Mouse (Mus musculus): Measurements from ENCODE around the gene Tmcc2.

The Tmcc2 gene

GRCm38 (mm10) chr1:132389886-132390585 is 1.0 kb downstream of the Tmcc2 start:
- no peak for DNase-seq (ENCODE audit: low spot score)

GRCm38 (mm10) chr1:132388813-132389803 is 2.0 kb downstream of the Tmcc2 start:
- no peak for DNase-seq (ENCODE audit: low spot score)

GRCm38 (mm10) chr1:132387943-132388342 is 3.1 kb downstream of the Tmcc2 start:
- no peak for DNase-seq (ENCODE audit: low spot score)

DNA sequence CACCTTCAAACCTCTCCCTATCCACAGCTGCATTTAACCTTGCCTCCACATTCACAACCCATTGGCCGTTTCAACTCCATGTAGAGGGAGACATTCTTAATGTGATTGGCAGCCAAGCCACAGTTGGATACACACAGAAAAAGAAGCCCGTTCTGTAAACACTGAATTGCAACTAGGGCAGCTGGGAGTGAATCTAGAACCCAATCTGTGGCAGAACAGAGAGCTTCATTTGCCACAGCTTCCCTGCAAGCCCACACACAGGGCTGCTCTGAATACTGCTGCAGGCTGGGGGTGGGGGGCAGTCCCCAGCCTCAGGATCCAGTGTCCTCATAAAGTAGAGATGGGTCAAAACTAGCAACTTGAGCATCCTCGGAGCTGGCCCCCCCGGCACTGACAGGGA is 4.8 kb downstream of the Tmcc2 start:
- DNase-seq (ENCODE audit: low spot score): no peak

- DNase-seq (ENCODE audit: low spot score): no peak
Measured at GRCm38 (mm10) chr1:132385711-132386110, 5.4 kb downstream of the Tmcc2 start.

- no peak for DNase-seq (ENCODE audit: low spot score)
Measured at GRCm38 (mm10) chr1:132385266-132385665, 5.8 kb downstream of the Tmcc2 start.

DNA sequence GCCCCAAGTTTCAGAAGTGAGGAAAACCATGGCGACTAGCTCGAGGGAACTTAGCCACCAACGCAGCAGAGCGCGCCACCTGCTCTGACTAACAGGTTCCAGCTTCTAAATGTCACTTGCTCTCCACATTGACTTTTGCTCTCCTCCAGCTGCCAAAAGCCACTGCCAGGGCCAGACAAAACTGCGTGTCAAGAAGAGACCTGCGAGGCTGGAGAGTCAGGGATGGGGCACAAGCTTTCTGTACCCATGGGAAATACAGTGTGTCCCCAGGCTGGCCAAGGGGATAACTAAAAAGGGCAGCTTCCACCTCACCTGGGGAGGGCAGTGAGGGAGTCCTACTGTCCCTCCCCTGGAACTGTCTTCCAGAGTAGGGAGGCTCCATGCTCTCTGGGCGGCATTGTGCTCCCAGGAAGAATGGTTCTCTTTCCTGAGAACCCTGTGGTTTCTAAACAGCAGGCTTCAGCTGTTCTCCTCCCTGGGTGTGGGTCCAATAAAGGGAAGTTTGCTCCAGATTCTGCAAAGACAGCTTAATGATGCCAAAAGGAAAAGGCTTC is 7.0 kb downstream of the Tmcc2 start:
- DNase-seq (ENCODE audit: low spot score): no peak

DNA sequence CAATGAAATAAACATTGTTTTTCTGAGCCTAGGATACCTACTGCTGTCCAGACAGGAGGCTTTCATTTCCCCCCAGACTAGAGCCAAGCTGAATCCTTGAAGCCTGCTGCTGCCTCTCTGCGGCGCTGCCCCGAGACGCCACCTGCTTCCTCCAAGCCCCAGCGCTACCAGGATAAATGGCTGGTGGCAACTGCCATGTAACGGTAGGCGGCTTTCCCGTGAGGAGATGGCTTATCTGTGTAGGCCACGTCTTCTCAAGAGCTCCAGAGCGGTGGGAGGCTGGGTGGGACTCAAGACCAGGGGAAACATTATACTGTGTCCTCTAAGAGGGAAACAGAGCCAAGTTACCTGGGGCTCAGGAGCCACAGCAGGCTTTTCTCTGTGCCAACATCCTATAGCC is 9.2 kb downstream of the Tmcc2 start:
- no peak for DNase-seq (ENCODE audit: low spot score)

GRCm38 (mm10) chr1:132380550-132381100 is 10.5 kb downstream of the Tmcc2 start:
- no peak for DNase-seq (ENCODE audit: low spot score)

GRCm38 (mm10) chr1:132377811-132378210 is 13.3 kb downstream of the Tmcc2 start:
- DNase-seq (ENCODE audit: low spot score): no peak

GRCm38 (mm10) chr1:132377055-132377365 is 14.1 kb downstream of the Tmcc2 start:
- no peak for DNase-seq (ENCODE audit: low spot score)

GRCm38 (mm10) chr1:132376211-132377054 is 14.6 kb downstream of the Tmcc2 start:
- no peak for DNase-seq (ENCODE audit: low spot score)

- DNase-seq (ENCODE audit: low spot score): no peak
Measured at GRCm38 (mm10) chr1:132375256-132375655, 15.8 kb downstream of the Tmcc2 start.

DNA sequence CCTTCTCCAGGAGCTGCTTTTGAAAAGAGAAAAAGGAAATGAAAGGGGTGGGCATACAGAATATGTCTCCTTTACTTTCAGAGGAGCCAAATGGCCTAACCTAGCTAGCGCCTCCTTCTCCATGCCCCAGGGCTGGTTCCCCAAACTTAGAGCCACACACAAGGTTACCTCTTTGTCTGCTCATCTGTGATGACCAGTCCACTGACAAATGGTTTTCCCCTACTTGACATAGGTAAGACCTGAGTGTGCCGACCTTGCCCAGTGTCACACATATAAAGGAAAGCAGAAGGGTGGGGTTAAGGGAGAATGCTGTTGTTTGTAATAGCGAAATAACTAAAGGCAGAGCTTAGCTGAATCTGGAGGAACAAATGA is 16.2 kb downstream of the Tmcc2 start:
- no peak for DNase-seq (ENCODE audit: low spot score)

DNA sequence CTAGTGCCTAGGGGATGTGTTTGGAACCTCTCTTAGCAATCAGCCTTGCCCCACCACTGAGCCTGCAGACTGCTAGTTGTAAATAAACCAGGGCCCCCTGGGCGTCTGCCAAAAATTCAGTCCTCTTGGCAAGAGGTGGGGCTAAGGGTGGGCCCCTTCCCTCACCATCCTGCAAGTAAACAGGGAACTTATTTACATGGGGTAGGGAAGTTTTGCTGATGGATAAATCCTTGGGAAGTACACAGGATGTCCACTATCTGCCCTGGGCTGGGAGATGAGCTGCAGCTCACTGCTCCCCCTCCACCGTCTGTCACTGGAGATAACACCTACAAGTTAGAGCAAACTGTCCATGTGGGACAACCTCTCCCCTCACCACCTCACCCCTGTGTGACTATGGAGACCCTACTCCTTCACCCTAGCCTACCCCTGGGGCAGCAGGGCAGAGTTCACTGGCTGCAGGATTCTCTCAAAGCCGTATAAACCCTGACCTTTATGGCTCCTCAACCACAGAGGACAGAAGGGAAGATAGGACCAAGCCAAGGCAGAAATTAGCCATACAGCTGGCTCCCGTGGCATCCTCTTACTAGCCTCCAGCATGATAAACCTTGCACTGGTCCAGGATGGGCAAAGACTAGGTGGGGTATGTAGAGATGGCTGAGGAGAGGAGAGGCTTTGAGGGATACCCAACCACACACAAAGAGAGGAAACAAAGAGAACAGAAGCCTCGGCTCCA is 16.8 kb downstream of the Tmcc2 start:
- DNase-seq (ENCODE audit: low spot score): no peak

DNA sequence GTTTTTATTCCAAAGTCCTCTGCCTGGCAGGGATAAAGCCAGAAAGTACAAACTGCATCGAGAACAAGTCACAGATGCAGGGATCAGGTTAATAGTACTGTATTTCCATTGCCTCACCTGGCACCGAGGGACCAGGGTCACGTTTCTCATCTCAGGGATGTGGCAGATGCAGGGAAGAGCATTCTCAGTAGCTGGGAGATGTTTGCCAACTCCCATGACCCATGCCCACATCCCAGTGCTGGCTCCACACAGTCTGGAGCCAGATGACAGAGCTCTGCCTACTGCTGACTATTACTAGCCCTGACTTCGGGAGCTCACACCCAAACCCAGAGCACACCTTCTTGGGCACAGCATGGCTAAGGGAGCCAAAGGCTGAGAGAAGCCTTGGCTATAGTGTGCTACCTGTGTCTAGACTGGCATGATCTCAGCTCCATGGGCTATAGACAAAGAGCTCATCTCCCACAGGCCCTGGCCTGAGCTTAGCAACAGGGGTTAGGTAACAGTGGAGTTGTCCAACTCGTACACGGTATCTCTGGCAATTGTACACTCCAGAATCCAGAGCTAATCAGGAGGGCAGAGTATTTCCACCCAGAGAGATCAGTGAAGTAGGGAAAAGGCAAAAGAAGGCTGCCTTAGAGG is 18.1 kb downstream of the Tmcc2 start:
- no peak for DNase-seq (ENCODE audit: low spot score)

DNA sequence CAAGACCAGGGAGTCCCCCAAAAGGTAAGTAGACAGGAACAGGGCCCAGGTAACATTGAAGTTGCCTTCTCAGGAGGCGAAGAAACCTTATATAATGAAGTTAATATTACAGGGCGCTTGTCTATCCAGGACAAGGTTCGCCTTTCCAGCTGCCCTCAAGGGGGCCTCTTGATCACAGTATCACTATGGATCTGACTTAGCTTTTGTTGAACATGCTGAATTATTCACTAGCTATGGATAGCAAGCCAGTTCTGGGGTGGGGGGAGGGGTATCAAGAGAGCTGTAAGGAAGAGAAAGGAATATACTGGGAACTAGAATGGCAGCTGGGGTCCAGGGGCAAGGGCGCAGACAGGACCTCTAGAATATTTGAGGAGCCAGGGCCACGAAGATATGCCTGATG is 18.7 kb downstream of the Tmcc2 start:
- DNase-seq (ENCODE audit: low spot score): no peak

GRCm38 (mm10) chr1:132371298-132372081 is 19.6 kb downstream of the Tmcc2 start:
- no peak for DNase-seq (ENCODE audit: low spot score)

DNA sequence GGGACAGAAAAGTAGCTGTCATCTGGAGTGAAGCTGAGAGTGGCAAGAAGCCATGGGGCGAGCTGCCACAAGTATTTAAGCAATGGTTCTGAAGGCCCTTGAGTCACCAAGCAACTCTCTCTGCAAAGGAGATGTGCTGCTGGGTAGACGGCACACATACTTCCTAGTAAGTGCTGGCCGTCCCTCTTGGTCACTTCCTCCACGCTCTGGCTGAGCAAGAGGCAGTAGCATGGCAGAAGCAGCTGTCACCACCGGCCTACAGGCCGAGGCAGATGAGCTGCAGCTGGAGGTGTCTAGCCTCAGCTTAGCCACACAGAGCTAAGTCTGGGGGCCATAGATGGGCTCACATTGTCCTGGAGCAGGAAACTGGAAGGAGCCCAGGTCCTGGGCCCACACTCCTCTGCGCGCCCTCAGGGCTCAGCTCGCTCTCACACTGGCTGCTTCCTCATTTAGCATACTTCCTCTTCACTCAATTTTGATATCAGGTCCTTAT is 20.4 kb downstream of the Tmcc2 start:
- no peak for DNase-seq (ENCODE audit: low spot score)

Measured in ovary, postnatal 10 days (tissue).